Mouse (Mus musculus): Measurements from ENCODE around the gene Pdcl2. TPM values are rescaled to one million over a fixed set of nuclear protein-coding genes. Genes with fewer than 3 reads are reported as not detected.

The Pdcl2 gene
- total RNA-seq, 2 experiments from 2014 or later, result not detected

DNA sequence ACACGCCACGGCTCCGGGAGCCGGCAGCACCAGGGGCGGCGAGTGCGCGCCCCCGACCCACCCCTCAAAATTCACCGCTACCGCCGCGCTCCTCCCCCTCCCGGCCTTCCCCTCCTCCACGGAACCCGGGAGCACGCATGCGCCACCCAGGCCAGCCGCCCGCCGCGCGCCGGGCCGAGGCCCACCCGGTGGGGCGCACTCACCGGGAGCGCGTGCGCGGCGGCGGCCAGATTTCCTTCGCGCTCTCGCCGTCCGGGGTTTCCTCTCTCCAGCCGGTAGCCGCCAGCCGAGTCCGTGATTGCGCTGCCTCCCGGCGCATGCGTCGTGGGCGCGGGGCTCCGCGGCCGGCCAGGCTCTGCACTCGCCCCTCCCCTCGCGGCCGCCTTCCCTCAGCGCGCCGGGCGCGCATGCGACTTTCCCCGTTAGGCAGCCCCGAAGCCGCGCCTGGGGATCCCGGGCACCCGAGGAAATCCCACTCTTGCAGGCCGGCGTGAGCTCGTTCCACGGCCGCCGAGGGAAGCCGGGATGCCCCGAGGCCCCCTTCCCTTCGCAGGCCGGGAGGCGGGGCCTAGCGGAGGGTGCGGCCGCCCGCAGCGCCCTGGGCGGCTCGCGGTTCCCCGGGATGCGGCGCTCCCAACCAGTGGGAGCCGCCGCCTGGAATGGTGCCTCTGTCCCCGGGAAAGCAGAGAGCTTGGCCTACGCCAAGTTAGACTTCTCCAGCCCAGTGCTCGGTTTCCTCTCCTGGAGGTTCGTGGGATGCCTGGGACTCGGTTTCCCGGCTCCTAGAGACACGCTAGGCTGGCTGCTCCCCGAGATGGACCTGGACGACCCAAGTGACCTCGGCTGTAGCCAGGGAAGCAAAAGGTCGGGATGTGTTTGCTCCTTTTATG is 26.3 kb downstream of the Pdcl2 start, which contains the start of gene Clock:
Gene Clock (minus strand): TSS at position 341 of the 890 bp plus-strand sequence.
- ATAC-seq (replicated peaks; ENCODE audit: low FRiP score, low TSS enrichment, poor library complexity, severe bottlenecking), result peak; percentile 74

DNA sequence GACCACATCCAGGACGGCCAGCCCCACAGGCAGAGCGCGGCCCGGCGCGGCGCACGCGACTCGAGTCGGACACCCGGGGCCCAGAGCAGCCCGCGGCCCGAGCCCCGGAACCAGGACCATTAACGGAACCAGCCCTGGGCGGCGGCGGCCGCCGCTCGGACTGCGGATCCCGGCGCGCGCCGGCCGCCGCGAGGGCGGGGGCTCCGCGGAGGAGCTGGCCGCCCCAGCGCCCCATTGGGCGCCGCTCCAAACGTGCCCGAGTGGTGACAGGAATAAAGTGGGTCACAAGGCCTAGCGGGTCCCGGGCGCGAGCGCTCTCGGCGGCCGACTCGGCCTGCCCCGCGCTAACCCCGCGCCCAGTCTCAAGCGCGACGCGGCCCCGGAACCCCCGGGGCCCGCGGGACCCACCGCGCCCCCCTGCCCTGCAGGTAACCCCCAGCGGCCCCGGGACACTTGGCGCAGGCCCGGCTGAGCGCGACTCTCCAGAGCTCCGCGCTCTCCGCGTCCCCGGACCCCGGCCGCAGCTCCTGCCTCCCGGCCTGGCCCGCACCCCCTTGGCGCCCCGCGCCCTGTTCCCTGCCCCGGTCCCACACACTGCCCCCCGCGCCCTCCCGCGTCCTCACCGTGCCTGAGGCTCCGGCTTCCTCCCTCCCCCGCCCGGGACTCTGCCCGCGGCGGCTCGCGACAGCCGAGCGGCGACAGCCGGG is 27.1 kb downstream of the Pdcl2 start:
- ATAC-seq (replicated peaks; ENCODE audit: low FRiP score, low TSS enrichment, poor library complexity, severe bottlenecking), result peak; percentile 77

DNA sequence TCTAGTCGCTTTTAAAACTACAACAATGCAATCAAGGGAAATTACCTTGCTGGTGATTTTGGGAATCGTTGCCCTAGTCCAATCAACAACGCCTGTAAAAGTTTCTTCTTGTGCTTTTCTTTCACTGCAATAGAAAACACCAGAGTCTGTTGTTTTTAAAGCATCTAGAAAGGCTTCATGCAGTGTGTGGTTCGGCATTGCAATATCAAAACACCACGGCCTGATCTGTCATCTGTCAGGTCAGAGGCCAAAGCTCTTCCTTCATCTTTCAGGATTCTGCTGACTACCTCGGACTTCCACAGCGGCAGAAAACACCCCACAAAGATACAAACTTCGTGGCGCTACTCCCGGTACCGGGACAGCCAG is 27.6 kb downstream of the Pdcl2 start:
- no peak for ATAC-seq (replicated peaks; ENCODE audit: low FRiP score, low TSS enrichment, poor library complexity, severe bottlenecking)

- no peak for ATAC-seq (replicated peaks; ENCODE audit: low FRiP score, low TSS enrichment, poor library complexity, severe bottlenecking)
Observed at GRCm38 (mm10) chr5:76302009-76302408, 28.9 kb downstream of the Pdcl2 start.

- no peak for ATAC-seq (replicated peaks; ENCODE audit: low FRiP score, low TSS enrichment, poor library complexity, severe bottlenecking)
Observed at GRCm38 (mm10) chr5:76289234-76289691, 41.7 kb downstream of the Pdcl2 start.

GRCm38 (mm10) chr5:76288256-76288655 is 42.7 kb downstream of the Pdcl2 start:
- no peak for ATAC-seq (replicated peaks; ENCODE audit: low FRiP score, low TSS enrichment, poor library complexity, severe bottlenecking)

DNA sequence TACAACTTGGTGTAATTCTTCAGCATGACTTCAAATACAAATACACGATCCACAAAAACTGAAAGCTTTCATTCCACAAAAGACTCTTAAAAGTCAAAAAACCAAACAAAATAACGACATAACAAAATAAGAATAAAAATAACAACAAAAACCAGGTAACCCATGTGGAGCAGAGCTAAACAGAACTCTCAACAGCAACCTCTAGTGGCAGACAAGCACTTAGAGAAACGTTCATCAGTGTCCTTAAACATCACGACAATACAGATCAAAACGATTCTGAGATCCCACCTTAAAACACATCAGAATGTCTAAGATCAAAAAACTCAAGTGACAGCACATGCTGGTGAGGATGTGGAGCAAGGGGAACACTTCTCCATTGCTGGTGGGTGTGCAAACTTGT is 43.9 kb downstream of the Pdcl2 start:
- ATAC-seq (replicated peaks; ENCODE audit: low FRiP score, low TSS enrichment, poor library complexity, severe bottlenecking), result 0 out of 2 replicates have a peak, but pooled peaks have one; percentile 57

DNA sequence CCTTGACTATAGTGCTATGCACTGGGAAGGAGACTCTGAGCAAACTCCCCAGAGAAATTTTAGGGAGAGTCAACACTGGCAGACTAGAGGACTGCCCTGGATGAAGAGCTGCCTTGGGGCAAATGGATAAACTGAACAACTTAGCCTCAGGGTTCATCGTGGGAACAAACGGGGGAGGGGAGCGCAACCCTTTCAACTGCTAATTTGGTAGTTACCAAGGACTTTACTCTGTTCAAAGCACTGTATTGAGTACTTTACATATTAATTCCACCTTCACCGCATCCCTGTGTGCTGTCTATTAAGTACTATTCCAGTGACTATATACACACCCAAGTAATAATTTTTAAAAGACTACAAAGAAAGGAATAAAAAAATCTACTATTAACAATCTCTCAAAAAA is 45.3 kb downstream of the Pdcl2 start:
- ATAC-seq (replicated peaks; ENCODE audit: low FRiP score, low TSS enrichment, poor library complexity, severe bottlenecking), result no peak

DNA sequence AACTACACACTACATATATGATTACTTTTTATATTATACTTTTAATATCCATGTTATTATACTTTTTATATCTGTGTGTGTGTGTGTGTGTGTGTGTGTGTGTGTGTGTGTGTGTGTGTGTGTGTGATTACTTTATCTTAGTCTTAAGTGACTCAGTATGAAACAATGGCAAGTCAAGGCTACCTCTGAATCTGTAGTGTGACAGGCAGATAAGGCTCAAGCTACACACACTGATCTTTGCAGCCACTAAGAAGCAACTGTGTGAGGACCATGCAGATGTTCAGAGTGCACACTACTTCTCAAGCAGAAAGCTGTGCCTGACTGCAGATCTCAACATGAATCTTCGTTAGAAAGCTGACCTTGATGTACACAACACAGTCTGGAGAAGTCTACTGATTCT is 47.1 kb downstream of the Pdcl2 start:
- ATAC-seq (replicated peaks; ENCODE audit: low FRiP score, low TSS enrichment, poor library complexity, severe bottlenecking), result peak; percentile 95

DNA sequence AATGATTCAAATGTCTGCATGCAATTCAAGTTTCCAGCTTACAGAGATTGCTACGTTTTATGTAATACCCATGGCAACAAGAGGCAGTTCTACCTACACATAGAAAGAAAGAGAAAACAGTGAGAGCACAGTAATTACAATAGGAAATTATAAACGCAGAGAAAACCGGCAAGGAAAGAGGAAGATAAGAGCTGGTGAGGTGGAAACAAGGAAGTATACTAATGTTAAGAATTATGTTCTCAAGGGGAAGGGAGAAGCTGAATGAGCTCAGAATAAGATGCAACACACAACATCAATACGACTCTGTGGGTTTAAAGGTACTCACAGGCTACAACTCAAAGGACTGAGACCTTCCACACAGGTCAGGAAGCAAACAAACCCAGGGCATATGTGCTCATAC is 56.0 kb downstream of the Pdcl2 start:
- no peak for ATAC-seq (replicated peaks; ENCODE audit: low FRiP score, low TSS enrichment, poor library complexity, severe bottlenecking)

Other genes with a start within 250 kb of the Pdcl2 start
- gene Srd5a3, start 190.9 kb downstream of the Pdcl2 start, total RNA-seq (2014; fragmentation: Nextera tagmentation), result 15.7 and 21.5 TPM in 2 replicates
- gene Srd5a3, start 190.9 kb downstream of the Pdcl2 start, total RNA-seq (2017), result 9.0 and 21.2 TPM in 2 replicates
- gene Tmem165, start 147.3 kb downstream of the Pdcl2 start, total RNA-seq (2014; fragmentation: Nextera tagmentation), result 40.1 and 49.1 TPM in 2 replicates
- gene Tmem165, start 147.3 kb downstream of the Pdcl2 start, total RNA-seq (2017), result 44.2 and 72.1 TPM in 2 replicates
- 8.4 and 11.4 TPM in 2 replicates for gene Clock, start 26.4 kb downstream of the Pdcl2 start, total RNA-seq (2014; fragmentation: Nextera tagmentation)
- 5.7 and 8.5 TPM in 2 replicates for gene Clock, start 26.4 kb downstream of the Pdcl2 start, total RNA-seq (2017)
- gene Nmu, start 32.6 kb upstream of the Pdcl2 start, total RNA-seq (2014; fragmentation: Nextera tagmentation), result not detected in 2 replicates
- not detected in 2 replicates for gene Nmu, start 32.6 kb upstream of the Pdcl2 start, total RNA-seq (2017)
- gene Gm7271, start 152.9 kb upstream of the Pdcl2 start, total RNA-seq (2014; fragmentation: Nextera tagmentation), result not detected in 2 replicates
- gene Gm7271, start 152.9 kb upstream of the Pdcl2 start, total RNA-seq (2017), result not detected in 2 replicates
- 64.1 and 64.4 TPM in 2 replicates for gene Exoc1, start 198.2 kb upstream of the Pdcl2 start, total RNA-seq (2014; fragmentation: Nextera tagmentation)
- 47.1 and 72.8 TPM in 2 replicates for gene Exoc1, start 198.2 kb upstream of the Pdcl2 start, total RNA-seq (2017)

Data from megakaryocyte-erythroid progenitor cell, adult 5-6 weeks (primary cell).